Mouse (Mus musculus) kidney, adult 2 months (tissue): Measurements from ENCODE around the gene Olfr164.

ENCODE experiments used
- CTCF ChIP-seq: fragments of 200-500 bp; conservative IDR thresholded peaks from 2 replicates; pipeline ENCODE4 v1.5.1; 2011; ENCODE audit warnings: low read depth, mild to moderate bottlenecking, control low read depth, low read length, moderate library complexity, mixed read lengths; ENCODE audit not compliant: insufficient read depth, insufficient read length
- POLR2A ChIP-seq: fragments of 200-500 bp; IDR thresholded peaks from one replicate; pipeline ENCODE4 v1.6.1; 2011; ENCODE audit warnings: low read depth, low read length, control low read depth

DNA sequence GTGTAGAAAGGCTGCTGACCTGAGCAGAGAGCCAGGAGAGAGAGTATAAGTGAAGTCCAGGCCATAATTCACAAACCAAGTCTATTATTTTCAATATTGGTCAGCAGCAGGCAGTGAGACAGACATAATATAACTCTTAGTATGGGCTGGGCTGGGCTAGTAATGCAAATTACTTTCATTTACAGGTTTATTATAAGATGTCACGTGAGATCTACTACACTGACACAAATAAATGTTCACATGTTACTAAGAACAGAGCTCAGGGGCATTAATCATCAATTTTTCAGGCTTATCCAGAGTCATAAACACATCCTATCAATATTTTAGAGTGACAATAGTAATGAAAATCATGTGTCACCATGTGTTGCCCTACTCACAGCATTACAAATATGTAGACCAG, 53.1 kb downstream of the Olfr164 start:
- TF ChIP-seq POLR2A (no peak), CTCF (no peak)
